Mouse (Mus musculus): ENCODE results near the gene Oit1.

DNA sequence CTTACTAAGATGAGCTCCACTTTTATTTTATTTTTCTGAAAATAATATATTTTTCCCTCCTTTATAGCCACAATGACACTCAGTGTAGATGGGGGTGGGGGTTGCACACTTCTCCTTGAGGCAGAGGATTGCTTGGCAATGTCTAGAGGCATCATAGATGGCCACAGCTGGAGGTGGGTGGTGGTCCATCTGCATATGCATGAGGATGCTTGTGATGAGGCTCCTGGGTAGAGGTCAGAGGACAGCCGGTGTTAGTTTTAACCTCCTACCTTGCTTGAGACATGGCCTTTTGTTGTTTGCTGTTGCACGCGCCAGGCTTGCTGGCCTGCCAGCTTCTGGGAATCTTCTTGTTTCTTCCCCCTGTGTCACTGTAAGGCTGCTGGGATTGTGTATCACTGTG lies 24.8 kb upstream of the Oit1 start:
- TF ChIP-seq GATA2 (IDR thresholded peaks at IDR 0.05; ENCODE audit: borderline replicate concordance, low read depth, low read length): no peak
- TF ChIP-seq TAL1 (conservative IDR thresholded peaks at IDR 0.05; ENCODE audit: low read depth, low read length): no peak
